Mouse (Mus musculus) kidney, adult 11 months (tissue): Measurements from ENCODE around the gene Pml.

Experiments
- DNase-seq: peaks from one replicate; pipeline ENCODE4 v3.0.0; 2022

The Pml gene

GRCm38 (mm10) chr9:58201091-58201842, 48.3 kb downstream of the Pml start:
- DNase-seq = no peak

GRCm38 (mm10) chr9:58200270-58201090, 49.1 kb downstream of the Pml start:
- no peak for DNase-seq

- no peak for DNase-seq
These were observed 50.0 kb downstream of the Pml start for GRCm38 (mm10) chr9:58199381-58200269.

- DNase-seq = no peak
These were observed 50.7 kb downstream of the Pml start for GRCm38 (mm10) chr9:58198801-58199371.

GRCm38 (mm10) chr9:58197781-58198701, 51.5 kb downstream of the Pml start:
- no peak for DNase-seq

GRCm38 (mm10) chr9:58196610-58197567, 52.7 kb downstream of the Pml start:
- no peak for DNase-seq

GRCm38 (mm10) chr9:58196141-58196540, 53.4 kb downstream of the Pml start:
- DNase-seq = no peak

- no peak for DNase-seq
These were observed 53.9 kb downstream of the Pml start for GRCm38 (mm10) chr9:58195671-58196070.

- DNase-seq = no peak
These were observed 55.4 kb downstream of the Pml start for GRCm38 (mm10) chr9:58194222-58194621.

- no peak for DNase-seq
These were observed 65.1 kb downstream of the Pml start for GRCm38 (mm10) chr9:58184456-58184855.

- DNase-seq = no peak
These were observed 70.2 kb downstream of the Pml start for GRCm38 (mm10) chr9:58179390-58179789.

GRCm38 (mm10) chr9:58177165-58177564, 72.4 kb downstream of the Pml start:
- no peak for DNase-seq

- no peak for DNase-seq
These were observed 73.7 kb downstream of the Pml start for GRCm38 (mm10) chr9:58175745-58176487.

GRCm38 (mm10) chr9:58174818-58175251, 74.8 kb downstream of the Pml start:
- no peak for DNase-seq

- no peak for DNase-seq
These were observed 76.7 kb downstream of the Pml start for GRCm38 (mm10) chr9:58172863-58173262.

GRCm38 (mm10) chr9:58169426-58169825, 80.2 kb downstream of the Pml start:
- DNase-seq = no peak

- no peak for DNase-seq
These were observed 80.7 kb downstream of the Pml start for GRCm38 (mm10) chr9:58168880-58169279.
